Mouse (Mus musculus): Measurements from ENCODE around the gene Mex3d. TPM values are rescaled to one million over a fixed set of nuclear protein-coding genes. Genes with fewer than 3 reads are reported as not detected.

Mex3d gene
- total RNA-seq, 4 experiments from 2014 or later = 17.0 to 19.6 (median 18.3) TPM

GRCm38 (mm10) chr10:80331636-80332524 lies 55.6 kb downstream of the Mex3d start:
- DNase-seq (ENCODE audit: low spot score in 2 of 2) = no peak

GRCm38 (mm10) chr10:80330888-80331287 lies 56.6 kb downstream of the Mex3d start:
- DNase-seq (ENCODE audit: low spot score in 2 of 2) = no peak

Small RNAs within 50 kb of the gene (microRNA-seq; reads per million reads assigned to microRNA genes)
- gene Gm22721 = 0.32 to 0.51 reads per million in 2 experiments

Other genes with a start within 250 kb of the Mex3d start
- gene Atp5d, start 249.0 kb downstream of the Mex3d start, total RNA-seq (2022) = 100 to 1,000 TPM; 315 to 328 (median 323) TPM
- gene Cbarp, start 246.8 kb downstream of the Mex3d start, total RNA-seq (2022) = 100 to 1,000 TPM; 295 to 345 (median 308) TPM
- 10 to 100 TPM; 47.2 to 63.6 (median 58.0) TPM for gene Midn, start 239.4 kb downstream of the Mex3d start, total RNA-seq (2022)
- 100 to 1,000 TPM in 2 of 4 experiments, 10 to 100 TPM in 2; 75.7 to 148 (median 96.4) TPM for gene Cirbp, start 221.7 kb downstream of the Mex3d start, total RNA-seq (2022)
- 1 to 10 TPM; 1.8 to 9.0 (median 6.2) TPM for gene 1600002K03Rik, start 214.7 kb downstream of the Mex3d start, total RNA-seq (2022)
- gene Efna2, start 208.2 kb downstream of the Mex3d start, total RNA-seq (2022) = 1 to 10 TPM; 7.4 to 8.3 (median 7.9) TPM
- 10 to 100 TPM; 44.5 to 51.5 (median 45.6) TPM for gene Mum1, start 161.2 kb downstream of the Mex3d start, total RNA-seq (2022)
- 100 to 1,000 TPM; 190 to 206 (median 201) TPM for gene Ndufs7, start 138.5 kb downstream of the Mex3d start, total RNA-seq (2022)
- gene Gamt, start 126.6 kb downstream of the Mex3d start, total RNA-seq (2022) = 10 to 100 TPM; 22.4 to 34.7 (median 27.9) TPM
- gene Dazap1, start 126.2 kb downstream of the Mex3d start, total RNA-seq (2022) = 10 to 100 TPM; 84.8 to 98.3 (median 91.6) TPM
- 1,000 to 10,000 TPM in 1 of 4 experiments, 100 to 1,000 TPM in 3; 755 to 1,005 (median 888) TPM for gene Rps15, start 95.2 kb downstream of the Mex3d start, total RNA-seq (2022)
- 100 to 1,000 TPM in 3 of 4 experiments, 10 to 100 TPM in 1; 90.4 to 113 (median 110) TPM for gene Apc2, start 91.7 kb downstream of the Mex3d start, total RNA-seq (2022)
- 10 to 100 TPM; 20.4 to 27.1 (median 23.3) TPM for gene 2310011J03Rik, start 67.1 kb downstream of the Mex3d start, total RNA-seq (2022)
- 1 to 10 TPM; 3.3 to 6.4 (median 4.1) TPM for gene Pcsk4, start 58.2 kb downstream of the Mex3d start, total RNA-seq (2022)
- gene Reep6, start 57.7 kb downstream of the Mex3d start, total RNA-seq (2022) = 10 to 100 TPM in 2 of 4 experiments, 1 to 10 TPM in 2; 9.2 to 12.3 (median 10.2) TPM
- 1 to 10 TPM; 5.8 to 7.4 (median 6.7) TPM for gene Adamtsl5, start 39.2 kb downstream of the Mex3d start, total RNA-seq (2022)
- gene Plk5, start 31.2 kb downstream of the Mex3d start, total RNA-seq (2022) = 10 to 100 TPM; 18.0 to 36.4 (median 30.4) TPM
- 100 to 1,000 TPM; 149 to 154 (median 150) TPM for gene Mbd3, start 11.9 kb upstream of the Mex3d start, total RNA-seq (2022)
- gene Uqcr11, start 19.2 kb upstream of the Mex3d start, total RNA-seq (2022) = 100 to 1,000 TPM; 320 to 446 (median 390) TPM
- gene Tcf3, start 46.0 kb upstream of the Mex3d start, total RNA-seq (2022) = 10 to 100 TPM; 29.5 to 33.9 (median 32.2) TPM
- under 1 TPM in 1 of 4 experiments, not detected in 3; 0.06 TPM for gene Onecut3, start 107.2 kb upstream of the Mex3d start, total RNA-seq (2022)
- 1 to 10 TPM in 1 of 4 experiments, under 1 TPM in 3; 0.11 to 1.2 (median 0.17) TPM for gene Atp8b3, start 151.5 kb upstream of the Mex3d start, total RNA-seq (2022)
- gene Rexo1, start 173.9 kb upstream of the Mex3d start, total RNA-seq (2022) = 10 to 100 TPM; 45.3 to 53.2 (median 49.5) TPM
- gene Klf16, start 189.7 kb upstream of the Mex3d start, total RNA-seq (2022) = 10 to 100 TPM; 47.5 to 51.9 (median 49.3) TPM
- gene Abhd17a, start 202.7 kb upstream of the Mex3d start, total RNA-seq (2022) = 100 to 1,000 TPM; 144 to 155 (median 147) TPM
- gene Scamp4, start 215.2 kb upstream of the Mex3d start, total RNA-seq (2022) = 10 to 100 TPM; 39.3 to 58.6 (median 42.8) TPM
- 1 to 10 TPM; 2.0 to 5.0 (median 3.0) TPM for gene Adat3, start 215.2 kb upstream of the Mex3d start, total RNA-seq (2022)
- 1 to 10 TPM; 3.0 to 5.4 (median 3.7) TPM for gene Gm49322, start 218.4 kb upstream of the Mex3d start, total RNA-seq (2022)
- gene Csnk1g2, start 235.2 kb upstream of the Mex3d start, total RNA-seq (2022) = 100 to 1,000 TPM; 190 to 230 (median 201) TPM